Mouse (Mus musculus) brain, embryonic 14.5 days (tissue): ENCODE results near the gene Pcnx4. TPM values are rescaled to one million over a fixed set of nuclear protein-coding genes. Genes with fewer than 3 reads are reported as not detected.
"Not testable (repeated sequence)": the region's sequence is repeated elsewhere in the genome, so short reads cannot be mapped to it uniquely, and the experiment has no call there.

Experiments
- DNase-seq: peaks from one replicate; pipeline ENCODE4 v3.0.0-alpha.2; 2011; ENCODE audit warnings: low read depth
- CTCF ChIP-seq: fragments of 200-500 bp; IDR thresholded peaks from 2 replicates; pipeline ENCODE4 v1.5.1; 2012; ENCODE audit warnings: inconsistent platforms, mild to moderate bottlenecking, moderate library complexity, borderline replicate concordance; ENCODE audit not compliant: insufficient read depth, insufficient read length; ENCODE audit errors: extremely low read depth
- POLR2A ChIP-seq: fragments of 200-500 bp; IDR thresholded peaks from 2 replicates; pipeline ENCODE4 v1.6.1; 2012; ENCODE audit warnings: mild to moderate bottlenecking, inconsistent platforms, borderline replicate concordance; ENCODE audit not compliant: poor library complexity, insufficient read depth, insufficient read length, severe bottlenecking; ENCODE audit errors: extremely low read depth
- polyA plus RNA-seq: library from polyadenylated mRNA; depleted of rRNA; stranded (reverse); fragments of >200 nt; gene quantifications from 2 replicates; pipeline ENCODE4 v1.2.3, GENCODE M21; 2012

The Pcnx4 gene
- polyA plus RNA-seq, 1 experiment = 17.7 TPM

GRCm38 (mm10) chr12:72525588-72525987, 10.6 kb upstream of the Pcnx4 start:
- TF ChIP-seq POLR2A (no peak), CTCF (no peak)
- no peak for DNase-seq

DNA sequence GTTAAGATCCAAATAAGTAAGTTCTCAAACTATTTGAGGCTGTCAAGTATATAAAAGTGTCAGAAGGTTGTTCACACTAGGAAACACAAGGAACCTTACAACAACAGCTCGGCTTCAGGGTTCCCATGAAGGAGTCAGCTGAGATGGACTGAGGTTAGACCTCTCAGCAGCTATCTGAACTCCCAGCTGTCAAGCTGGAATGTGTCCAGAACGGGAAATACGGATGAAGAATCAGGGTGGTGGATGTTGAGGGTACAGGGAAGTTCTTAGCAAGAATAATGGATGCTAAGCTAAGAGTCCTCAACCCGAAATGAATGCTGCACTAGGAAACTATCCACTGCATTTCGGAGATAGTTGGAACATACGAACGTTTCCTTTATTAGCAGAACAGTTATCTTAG, 3.9 kb upstream of the Pcnx4 start:
- TF ChIP-seq CTCF (no peak), POLR2A (no peak)

DNA sequence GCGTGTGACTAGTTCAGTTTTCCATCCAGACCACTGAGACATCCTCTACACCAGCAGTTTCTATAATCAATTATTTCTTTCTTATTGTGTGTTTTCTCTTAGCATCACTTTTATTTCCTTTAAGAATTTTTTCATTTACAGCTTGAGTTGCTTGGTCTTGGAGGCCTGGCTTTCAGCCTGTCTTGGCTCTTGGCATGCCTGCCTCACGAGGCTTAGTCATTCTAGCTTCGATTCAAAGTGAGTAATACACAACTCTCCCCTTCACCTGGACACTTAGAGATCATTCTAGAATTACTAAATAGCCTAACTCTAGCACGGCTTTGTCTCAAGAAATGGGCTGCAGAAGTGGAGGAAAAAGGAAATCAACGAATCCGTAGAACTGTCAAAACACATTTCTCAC, 2.2 kb upstream of the Pcnx4 start:
- TF ChIP-seq CTCF = no peak
- TF ChIP-seq POLR2A = no peak
- no peak for DNase-seq

More for the DNA sequence above, 3.9 kb upstream of the Pcnx4 start:
- no peak for DNase-seq

DNA sequence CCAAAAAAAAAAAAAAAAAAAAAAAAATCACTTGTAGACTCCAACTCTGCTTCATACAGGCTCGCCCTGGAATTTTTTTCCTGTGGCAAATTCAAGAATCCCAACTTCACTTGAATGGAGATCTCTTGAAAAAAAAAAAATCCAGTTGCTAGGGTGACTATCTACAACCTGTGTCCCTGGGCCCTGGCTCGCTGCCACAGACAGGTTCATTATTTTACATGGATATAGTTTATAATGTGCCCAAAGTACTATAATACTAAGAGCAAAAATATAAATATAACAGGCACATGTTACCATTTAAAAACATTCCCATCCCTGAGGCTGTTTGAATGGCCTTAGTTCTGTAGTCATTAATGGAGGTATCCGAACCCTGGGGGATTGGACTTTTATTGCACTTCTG, 584 bp upstream of the Pcnx4 start:
- TF ChIP-seq CTCF (no peak), POLR2A (no peak)
- no peak for DNase-seq

DNA sequence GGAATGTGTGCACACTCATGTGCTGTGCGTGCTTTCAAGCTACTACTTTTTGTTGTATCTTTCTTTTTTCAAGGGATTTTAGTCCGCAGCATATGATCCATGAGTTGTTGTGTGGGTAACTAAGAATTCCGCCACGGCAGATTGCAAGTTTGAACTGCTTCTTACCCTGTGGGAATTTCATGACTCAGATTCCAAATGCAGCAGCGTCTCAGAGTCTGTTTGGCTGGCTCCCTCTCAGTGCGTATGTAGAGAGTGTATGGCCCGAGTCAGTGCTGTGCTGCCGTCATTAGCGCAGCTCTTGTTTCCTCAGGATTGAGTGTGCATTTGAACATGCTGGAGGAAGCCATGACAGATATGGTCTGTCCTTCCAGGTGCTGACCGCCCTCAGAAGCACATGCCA, 2.4 kb downstream of the Pcnx4 start:
- TF ChIP-seq CTCF (no peak), POLR2A (no peak)
- no peak for DNase-seq

DNA sequence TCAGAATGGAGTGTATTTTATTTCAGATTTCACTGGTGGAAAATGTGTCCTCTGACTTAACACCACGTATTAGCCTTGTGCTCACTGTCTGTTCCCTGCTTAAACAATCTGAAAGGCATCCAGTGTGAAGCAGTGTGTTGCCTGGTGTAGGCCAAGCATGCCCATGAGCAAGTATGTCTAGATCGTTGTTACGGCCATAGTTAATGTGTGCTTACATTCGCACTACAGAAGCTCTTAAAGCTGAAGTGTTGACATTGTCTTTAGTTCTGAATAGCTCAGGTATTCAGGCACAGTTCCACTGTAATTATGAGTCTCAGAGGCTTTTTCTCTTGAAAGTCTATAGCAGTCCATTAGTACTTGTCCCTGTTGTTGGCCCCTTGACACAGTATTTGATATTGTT, 18.2 kb downstream of the Pcnx4 start:
- no peak for TF ChIP-seq CTCF
- peak; percentile 2 for DNase-seq

GRCm38 (mm10) chr12:72564281-72564795, 28.2 kb downstream of the Pcnx4 start:
- no peak for TF ChIP-seq POLR2A
- TF ChIP-seq CTCF = no peak
- DNase-seq = no peak

GRCm38 (mm10) chr12:72582021-72582420, 45.8 kb downstream of the Pcnx4 start:
- DNase-seq = no peak
- TF ChIP-seq POLR2A (no peak), CTCF (no peak)

DNA sequence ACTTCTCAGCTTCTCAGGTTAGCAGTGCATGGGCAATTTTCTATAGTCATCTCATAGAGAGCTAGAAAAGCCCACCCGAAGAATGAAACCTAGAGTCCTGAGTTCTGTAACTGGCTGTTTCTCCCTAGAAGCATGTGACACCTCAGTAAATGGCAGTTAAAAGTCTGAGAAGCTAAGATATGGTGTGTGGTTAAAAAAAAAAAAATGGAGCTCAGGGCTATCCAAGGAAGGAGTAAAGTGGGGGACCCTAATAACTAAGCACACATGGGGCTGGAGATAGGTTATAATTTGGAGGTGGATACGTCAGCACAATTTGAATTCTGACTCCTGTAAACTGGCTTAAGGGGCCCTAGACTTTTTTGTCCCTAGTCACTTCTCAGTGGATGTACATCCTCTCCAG, 46.9 kb downstream of the Pcnx4 start:
- TF ChIP-seq CTCF = no peak
- no peak for TF ChIP-seq POLR2A

DNA sequence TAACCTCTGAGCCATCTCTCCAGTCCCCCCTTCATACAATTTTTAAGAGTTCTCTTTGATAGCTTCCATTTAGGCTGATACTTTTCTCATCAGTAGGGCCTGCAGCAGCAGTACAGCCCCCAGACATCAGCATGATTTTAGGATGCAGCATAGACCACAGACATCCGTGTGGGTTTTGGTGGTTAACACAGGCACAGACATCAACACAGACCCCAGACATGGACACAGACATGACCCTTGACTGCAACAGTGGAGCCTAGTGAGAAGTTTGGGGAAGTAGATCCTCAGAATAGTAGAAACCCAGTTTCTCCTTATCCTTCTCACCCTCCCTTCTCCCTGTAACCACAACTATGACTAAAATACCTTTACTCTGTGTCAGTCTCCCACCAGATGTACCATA, 49.2 kb downstream of the Pcnx4 start:
- no peak for DNase-seq
- TF ChIP-seq CTCF = no peak
- no peak for TF ChIP-seq POLR2A

More for the DNA sequence above, 46.9 kb downstream of the Pcnx4 start:
- DNase-seq = no peak

GRCm38 (mm10) chr12:72592991-72593390, 56.8 kb downstream of the Pcnx4 start:
- TF ChIP-seq CTCF (no peak), POLR2A (no peak)
- DNase-seq = no peak

DNA sequence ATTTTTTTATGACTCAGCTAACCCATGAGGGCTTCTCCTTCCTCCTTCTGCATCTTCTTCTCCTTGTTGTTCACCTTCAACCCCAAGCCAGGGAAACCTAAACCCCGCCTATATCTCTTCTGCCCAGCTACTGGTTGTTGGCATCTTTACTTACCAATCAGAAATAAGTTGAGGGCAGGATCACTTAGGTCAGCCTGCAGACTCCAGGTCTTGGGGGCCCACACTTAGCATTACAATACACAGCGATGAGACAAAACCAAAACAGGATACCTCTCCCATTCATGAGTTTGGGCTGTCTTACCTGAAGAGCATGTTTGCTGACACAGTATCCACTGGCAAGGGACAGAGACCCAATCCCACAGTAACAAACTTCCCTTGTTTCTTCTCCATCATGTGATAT, 57.8 kb downstream of the Pcnx4 start:
- DNase-seq = no peak
- TF ChIP-seq POLR2A (no peak), CTCF (no peak)

GRCm38 (mm10) chr12:72598731-72599130, 62.5 kb downstream of the Pcnx4 start:
- DNase-seq = not testable (repeated sequence)

GRCm38 (mm10) chr12:72612053-72612452, 75.9 kb downstream of the Pcnx4 start:
- TF ChIP-seq CTCF = no peak
- no peak for TF ChIP-seq POLR2A
- DNase-seq = no peak
